ENCODE assay signal across 11 mouse cellular contexts in genomic region chr16:42440822-42441221, GRCm38 (mm10).
DNase-seq lines count a peak whose midpoint lies in the region; ATAC-seq and TF ChIP-seq lines count a peak whose summit lies in the region.
"Had no signal": no experiment of that assay in that cellular context is flagged by ENCODE, and none has a peak within 500 bp of the region (broad histone marks: within the 10 kb centered on the region; RNA-seq: fewer than 3 reads in every experiment).

No protein-coding gene starts in this region.

- H3K36me3 ChIP-seq in limb, embryonic 10.5 days = no peaks in the 10 kb centered on the region
- H3K36me3 ChIP-seq: stomach, embryonic 15.5 days had no signal

- H3K4me3 ChIP-seq in gastrocnemius, adult 2 months = no peak overlapping the region
- no peak overlapping the region for H3K4me3 ChIP-seq in limb, embryonic 10.5 days
- H3K4me3 ChIP-seq: stomach, embryonic 15.5 days had no signal

- intact Hi-C loops in heart, postnatal 25 days (cut with DNase I) = no loop called here
- intact Hi-C loops in gastrocnemius, adult 2 months (cut with DNase I) = no loop called here

- WGBS in limb, embryonic 10.5 days = 29% methylated on average over 4 of the region's 4 CpGs

- H3K9me3 ChIP-seq in limb, embryonic 10.5 days (replicated peaks) = no peaks in the 10 kb centered on the region
- H3K9me3 ChIP-seq: stomach, embryonic 15.5 days had no signal

- TF ChIP-seq CTCF in gastrocnemius, adult 2 months (IDR thresholded peaks at IDR 0.05) = no peak

- no peak for ATAC-seq in megakaryocyte-erythroid progenitor cell, adult 5-6 weeks (replicated peaks; ENCODE audit: low FRiP score, low TSS enrichment, poor library complexity, severe bottlenecking)
- ATAC-seq: inflammation-experienced regulatory T-cells, adult 6 months had no signal

- DNase-seq in heart, adult 18-20 months = peak; percentile 23 to 43
- DNase-seq in heart, postnatal 25 days (ENCODE audit: low spot score) = no peak
- peak; percentile 94 for DNase-seq in Muller cell, postnatal 12 days (ENCODE audit: inconsistent ontology term)
- peak; percentile 55 for DNase-seq in gastrocnemius, adult 2 months
- DNase-seq in limb, embryonic 10.5 days (ENCODE audit: low spot score) = peak; percentile 34
- no peak for DNase-seq in frontal cortex, adult 2 months (ENCODE audit: extremely low spot score in 1 of 2, low spot score in 1 of 2)
- DNase-seq in cerebellum, adult 18-20 months = no peak

- H3K27ac ChIP-seq in gastrocnemius, adult 2 months = no peak overlapping the region
- H3K27ac ChIP-seq in limb, embryonic 10.5 days = no peak overlapping the region
- H3K27ac ChIP-seq: liver, embryonic 14.5 days; stomach, embryonic 15.5 days had no signal

- H3K4me1 ChIP-seq in limb, embryonic 10.5 days = peaks cover 12% of the 10 kb centered on the region
- H3K4me1 ChIP-seq: stomach, embryonic 15.5 days had no signal

- H3K27me3 ChIP-seq in limb, embryonic 10.5 days (ENCODE audit: low read depth, poor library complexity, severe bottlenecking) = no peaks in the 10 kb centered on the region
- H3K27me3 ChIP-seq: stomach, embryonic 15.5 days had no signal

Comparison
In these comparisons a context has a peak if more than half of its experiments do, and no peak if none do; other contexts are left out.
1. DNase-seq: peak in heart, adult 18-20 months (2 of 2), Muller cell, postnatal 12 days (single experiment), gastrocnemius, adult 2 months (single experiment) and limb, embryonic 10.5 days (single experiment); none in heart, postnatal 25 days (single experiment), frontal cortex, adult 2 months (0 of 2) and cerebellum, adult 18-20 months (0 of 2).